Mouse (Mus musculus): ENCODE measurements around the gene Mns1. TPM values are rescaled to one million over a fixed set of nuclear protein-coding genes. Genes with fewer than 3 reads are reported as not detected.
"Not testable (repeated sequence)": the region's sequence is repeated elsewhere in the genome, so short reads cannot be mapped to it uniquely, and the experiment has no call there.

Mns1 gene
- polyA plus RNA-seq, 1 experiment from 2014 or later = 34.1 TPM

GRCm38 (mm10) chr9:72434876-72435275 lies 2.9 kb upstream of the Mns1 start:
- WGBS = 42% methylated on average over 9 of the region's 9 CpGs
- Histone ChIP-seq H3K4me2 (peak overlapping the region; percentile 27), H3K9ac (no peak overlapping the region), H3K9me3 (no peaks in the 10 kb centered on the region), H3K27ac (no peak overlapping the region), H3K4me3 (peak overlapping the region; percentile 9; the same call in 1 of the 2 replicates), H3K4me1 (peaks cover 17% of the 10 kb centered on the region), H3K27me3 (no peaks in the 10 kb centered on the region), H3K36me3 (no peaks in the 10 kb centered on the region)
- ATAC-seq (ENCODE audit: insufficient number of reproducible peaks, insufficient read depth, low FRiP score, low TSS enrichment, low read depth) = no peak

GRCm38 (mm10) chr9:72438749-72439148 lies 938 bp downstream of the Mns1 start:
- 2% methylated on average over 9 of the region's 9 CpGs for WGBS
- Histone ChIP-seq H3K27me3 (no peaks in the 10 kb centered on the region), H3K4me2 (peak overlapping the region; percentile 84), H3K9ac (peak overlapping the region; percentile 72), H3K4me3 (peak overlapping the region; percentile 68), H3K36me3 (peaks cover 5% of the 10 kb centered on the region; the same call in 1 of the 2 replicates), H3K9me3 (no peaks in the 10 kb centered on the region), H3K4me1 (peaks cover 22% of the 10 kb centered on the region), H3K27ac (peak overlapping the region; percentile 64; the same call in 1 of the 2 replicates)
- ATAC-seq (ENCODE audit: insufficient number of reproducible peaks, insufficient read depth, low FRiP score, low TSS enrichment, low read depth) = no peak

GRCm38 (mm10) chr9:72440358-72440757 lies 2.5 kb downstream of the Mns1 start:
- no peak for ATAC-seq (ENCODE audit: insufficient number of reproducible peaks, insufficient read depth, low FRiP score, low TSS enrichment, low read depth)
- 86% methylated on average over 4 of the region's 4 CpGs for WGBS
- no peak overlapping the region for H3K4me2 ChIP-seq

GRCm38 (mm10) chr9:72440948-72441926 lies 3.4 kb downstream of the Mns1 start:
- H3K36me3 ChIP-seq = peaks cover 13% of the 10 kb centered on the region
- 84% methylated on average over 8 of the region's 8 CpGs for WGBS
- ATAC-seq (ENCODE audit: insufficient number of reproducible peaks, insufficient read depth, low FRiP score, low TSS enrichment, low read depth) = no peak

More at GRCm38 (mm10) chr9:72440358-72440757, 2.5 kb downstream of the Mns1 start:
- Histone ChIP-seq H3K9me3 (no peaks in the 10 kb centered on the region), H3K4me1 (peaks cover 16% of the 10 kb centered on the region), H3K36me3 (peaks cover 10% of the 10 kb centered on the region; the same call in 1 of the 2 replicates), H3K9ac (no peak overlapping the region), H3K27me3 (no peaks in the 10 kb centered on the region), H3K27ac (no peak overlapping the region), H3K4me3 (no peak overlapping the region)

GRCm38 (mm10) chr9:72441927-72442715 lies 4.3 kb downstream of the Mns1 start:
- Histone ChIP-seq H3K27me3 (no peaks in the 10 kb centered on the region), H3K4me3 (no peak overlapping the region), H3K36me3 (peaks cover 22% of the 10 kb centered on the region), H3K4me2 (no peak overlapping the region), H3K9ac (no peak overlapping the region), H3K9me3 (no peaks in the 10 kb centered on the region), H3K27ac (no peak overlapping the region), H3K4me1 (peaks cover 15% of the 10 kb centered on the region)
- ATAC-seq (ENCODE audit: insufficient number of reproducible peaks, insufficient read depth, low FRiP score, low TSS enrichment, low read depth) = no peak
- WGBS = 90% methylated on average over 10 of the region's 10 CpGs

More at GRCm38 (mm10) chr9:72440948-72441926, 3.4 kb downstream of the Mns1 start:
- Histone ChIP-seq H3K4me2 (no peak overlapping the region), H3K27ac (no peak overlapping the region), H3K4me1 (peaks cover 15% of the 10 kb centered on the region), H3K4me3 (no peak overlapping the region), H3K9ac (no peak overlapping the region), H3K9me3 (no peaks in the 10 kb centered on the region), H3K27me3 (no peaks in the 10 kb centered on the region)

DNA sequence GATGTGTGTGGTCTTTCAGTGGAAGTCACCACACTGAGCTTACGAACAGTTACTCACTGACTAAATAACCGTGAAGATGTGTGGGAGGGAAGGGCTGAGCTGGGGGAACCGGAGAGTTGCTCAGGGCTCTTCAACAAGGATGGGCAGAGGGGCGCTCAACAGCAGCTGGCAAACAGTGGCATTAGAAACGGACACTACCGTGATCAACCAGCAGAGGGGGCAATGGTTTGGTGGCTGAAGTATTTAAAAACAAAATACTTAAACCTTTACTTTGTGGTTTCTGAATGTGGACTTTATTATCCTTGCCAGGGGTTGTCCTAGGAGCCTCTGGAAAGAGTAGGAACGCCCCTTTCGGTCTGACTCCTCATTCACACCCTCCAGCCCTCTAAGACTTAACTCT lies 10.2 kb downstream of the Mns1 start:
- no peak overlapping the region for H3K9ac ChIP-seq
- no peak overlapping the region for H3K27ac ChIP-seq
- WGBS = 38% methylated on average over 8 of the region's 8 CpGs
- H3K4me3 ChIP-seq = no peak overlapping the region
- no peak overlapping the region for H3K4me2 ChIP-seq
- peaks cover 48% of the 10 kb centered on the region for H3K36me3 ChIP-seq
- H3K27me3 ChIP-seq = no peaks in the 10 kb centered on the region
- no peaks in the 10 kb centered on the region for H3K9me3 ChIP-seq
- no peaks in the 10 kb centered on the region for H3K4me1 ChIP-seq
- no peak for ATAC-seq (ENCODE audit: insufficient number of reproducible peaks, insufficient read depth, low FRiP score, low TSS enrichment, low read depth)

- Histone ChIP-seq H3K4me1 (no peaks in the 10 kb centered on the region), H3K27me3 (no peaks in the 10 kb centered on the region), H3K4me3 (no peak overlapping the region), H3K4me2 (no peak overlapping the region), H3K36me3 (peaks cover 55% of the 10 kb centered on the region), H3K27ac (no peak overlapping the region), H3K9ac (no peak overlapping the region), H3K9me3 (no peaks in the 10 kb centered on the region)
- WGBS = 86% methylated on average over 7 of the region's 7 CpGs
- ATAC-seq (ENCODE audit: insufficient number of reproducible peaks, insufficient read depth, low FRiP score, low TSS enrichment, low read depth) = no peak
These were observed 11.6 kb downstream of the Mns1 start for GRCm38 (mm10) chr9:72449367-72449766.

GRCm38 (mm10) chr9:72449841-72450240 lies 12.0 kb downstream of the Mns1 start:
- Histone ChIP-seq H3K27me3 (no peaks in the 10 kb centered on the region), H3K4me1 (no peaks in the 10 kb centered on the region), H3K4me3 (no peak overlapping the region), H3K9me3 (no peaks in the 10 kb centered on the region), H3K36me3 (peaks cover 54% of the 10 kb centered on the region), H3K4me2 (no peak overlapping the region), H3K27ac (no peak overlapping the region), H3K9ac (no peak overlapping the region)
- ATAC-seq (ENCODE audit: insufficient number of reproducible peaks, insufficient read depth, low FRiP score, low TSS enrichment, low read depth) = no peak
- 82% methylated on average over 2 of the region's 2 CpGs for WGBS

GRCm38 (mm10) chr9:72450363-72450762 lies 12.6 kb downstream of the Mns1 start:
- 92% methylated on average over 1 of the region's 1 CpGs for WGBS
- no peak for ATAC-seq (ENCODE audit: insufficient number of reproducible peaks, insufficient read depth, low FRiP score, low TSS enrichment, low read depth)
- no peak overlapping the region for H3K27ac ChIP-seq
- no peaks in the 10 kb centered on the region for H3K9me3 ChIP-seq
- H3K27me3 ChIP-seq = no peaks in the 10 kb centered on the region
- H3K4me1 ChIP-seq = no peaks in the 10 kb centered on the region
- no peak overlapping the region for H3K4me2 ChIP-seq
- no peak overlapping the region for H3K4me3 ChIP-seq
- H3K36me3 ChIP-seq = peaks cover 58% of the 10 kb centered on the region
- H3K9ac ChIP-seq = no peak overlapping the region

- no peak overlapping the region for H3K9ac ChIP-seq
- H3K36me3 ChIP-seq = peaks cover 61% of the 10 kb centered on the region
- no peak overlapping the region for H3K27ac ChIP-seq
- WGBS = 75% methylated on average over 6 of the region's 6 CpGs
- no peaks in the 10 kb centered on the region for H3K4me1 ChIP-seq
- H3K27me3 ChIP-seq = no peaks in the 10 kb centered on the region
- H3K4me2 ChIP-seq = no peak overlapping the region
- no peak for ATAC-seq (ENCODE audit: insufficient number of reproducible peaks, insufficient read depth, low FRiP score, low TSS enrichment, low read depth)
- H3K9me3 ChIP-seq = no peaks in the 10 kb centered on the region
- no peak overlapping the region for H3K4me3 ChIP-seq
These were observed 13.3 kb downstream of the Mns1 start for GRCm38 (mm10) chr9:72451111-72451510.

- not testable (repeated sequence) for ATAC-seq (ENCODE audit: insufficient number of reproducible peaks, insufficient read depth, low FRiP score, low TSS enrichment, low read depth); H3K4me1 ChIP-seq; H3K9ac ChIP-seq; H3K27ac ChIP-seq; H3K9me3 ChIP-seq; H3K4me3 ChIP-seq; H3K4me2 ChIP-seq; H3K27me3 ChIP-seq
- H3K36me3 ChIP-seq = peaks cover 52% of the 10 kb centered on the region
These were observed 16.5 kb downstream of the Mns1 start for GRCm38 (mm10) chr9:72454281-72454680.
